13 mouse cellular contexts compared by ENCODE assay signal in the genomic region with DNA sequence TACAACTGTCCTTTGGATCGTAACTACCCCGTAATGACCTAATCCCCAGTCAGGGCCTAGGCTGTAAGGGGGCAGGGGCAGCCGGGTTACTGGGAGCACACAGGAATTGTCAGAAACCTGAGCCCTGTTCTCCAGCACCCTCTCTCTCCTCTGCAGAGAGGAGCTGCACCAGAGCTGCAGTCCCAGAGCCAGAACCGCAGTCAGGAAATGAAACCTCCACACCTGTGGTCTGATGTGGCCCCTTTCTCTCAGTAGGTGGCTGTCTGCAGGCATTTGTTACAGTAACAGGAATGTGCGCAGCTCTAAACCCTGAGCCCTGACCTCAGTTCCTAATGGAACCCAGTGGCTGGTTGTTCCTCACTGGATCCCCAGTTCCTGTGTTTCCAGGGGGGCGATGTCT. TPM values are rescaled to one million over a fixed set of nuclear protein-coding genes. Genes with fewer than 3 reads are reported as not detected.
DNase-seq lines count a peak whose midpoint lies in the region; ATAC-seq and TF ChIP-seq lines count a peak whose summit lies in the region.
"Had no signal": no experiment of that assay in that cellular context is flagged by ENCODE, and none has a peak within 500 bp of the region (broad histone marks: within the 10 kb centered on the region; RNA-seq: fewer than 3 reads in every experiment).

No protein-coding gene starts in this region.

- no peak for TF ChIP-seq POLR2A in CH12.LX (IDR thresholded peaks at IDR 0.05; ENCODE audit: low read depth, low read length)

- dilution Hi-C loops in CH12.LX (cut with MboI; ENCODE audit: extremely low pct_ligation_motif_present, extremely low pct_unique_long_range_greater_than_20kb, low sequenced_read_pairs): no loop called here

- in situ Hi-C loops in CH12.LX (cut with MboI; ENCODE audit: low pct_ligation_motif_present, low pct_unique_long_range_greater_than_20kb, low sequenced_read_pairs): no loop called here

- TF ChIP-seq RAD21 in CH12.LX (IDR thresholded peaks at IDR 0.05; ENCODE audit: low read depth, low read length): no peak; the same call in 1 of the 2 replicates

- DNase-seq in A20 (ENCODE audit: low read depth, low spot score) (peak; percentile 77), CH12.LX (ENCODE audit: extremely low read depth) (peak; percentile 64), adipocyte (ENCODE audit: low spot score) (no peak)
- no peak for DNase-seq in adrenal gland, postnatal 10 days
- DNase-seq: cerebellum, postnatal 36 days; heart, adult 18-20 months; heart, postnatal 14 days; liver, embryonic 13.5 days; lung, postnatal 4 days had no signal

- H3K9ac ChIP-seq in CH12.LX (ENCODE audit: insufficient read depth, low read depth): no peak overlapping the region
- H3K9ac ChIP-seq: liver, embryonic 13.5 days had no signal

- H3K9me3 ChIP-seq in CH12.LX (replicated peaks; ENCODE audit: low read length): peaks cover 8% of the 10 kb centered on the region
- H3K9me3 ChIP-seq: liver, embryonic 13.5 days had no signal

- peaks cover 11 to 27% of the 10 kb centered on the region in 2 experiments for H3K36me3 ChIP-seq in CH12.LX (replicated peaks in 1 of 2; ENCODE audit: control insufficient read depth in 1 of 2, insufficient read depth in 1 of 2, low read length in 1 of 2)
- H3K36me3 ChIP-seq: liver, embryonic 13.5 days had no signal

- H3K4me3 ChIP-seq in CH12.LX (replicated peaks in 1 of 3; ENCODE audit: low read depth in 2 of 3, low read length in 2 of 3, poor library complexity in 1 of 3): no peak overlapping the region
- H3K4me3 ChIP-seq: liver, embryonic 13.5 days had no signal

- peak; percentile 40 to 46 for ATAC-seq in hematopoietic stem cell, adult 5-6 weeks (replicated peaks in 1 of 2; ENCODE audit: insufficient read depth in 1 of 2, low FRiP score in 2 of 2, low TSS enrichment in 1 of 2, low read depth in 1 of 2, poor library complexity in 2 of 2, severe bottlenecking in 2 of 2)
- 0 out of 2 replicates have a peak, but pooled peaks have one; percentile 10 for ATAC-seq in neutrophil, adult 5-6 weeks (ENCODE audit: extremely low read depth, insufficient number of reproducible peaks, low FRiP score, poor library complexity, severe bottlenecking)
- no peak for ATAC-seq in monocyte, adult 5-6 weeks (replicated peaks; ENCODE audit: insufficient number of reproducible peaks, low FRiP score, low TSS enrichment, poor library complexity, severe bottlenecking)
- ATAC-seq: intestine, postnatal 0 days had no signal

- peaks cover 33% of the 10 kb centered on the region for H3K79me2 ChIP-seq in CH12.LX (replicated peaks; ENCODE audit: control insufficient read depth, extremely low read depth, insufficient read depth, poor library complexity, severe bottlenecking)

- no peaks in the 10 kb centered on the region for H3K27me3 ChIP-seq in CH12.LX (replicated peaks)
- H3K27me3 ChIP-seq: liver, embryonic 13.5 days had no signal

- peaks cover 39 to 58% of the 10 kb centered on the region in 2 experiments for H3K4me1 ChIP-seq in CH12.LX (ENCODE audit: control insufficient read depth in 1 of 2, insufficient read depth in 2 of 2)

- TF ChIP-seq EP300 in CH12.LX (IDR thresholded peaks at IDR 0.05; ENCODE audit: low read length): peak; percentile 95

- peak in 1 of 2 experiments; percentile 11; a peak in 1 of 4 replicates for TF ChIP-seq CTCF in CH12.LX (conservative IDR thresholded peaks at IDR 0.05 in 1 of 2, IDR thresholded peaks at IDR 0.05 in 1 of 2; ENCODE audit: low read depth in 2 of 2, low read length in 2 of 2)

- peak overlapping the region; percentile 37; the same call in 1 of the 2 replicates for H3K27ac ChIP-seq in CH12.LX (ENCODE audit: insufficient read depth, low read depth)
- H3K27ac ChIP-seq: liver, embryonic 13.5 days had no signal

- peak overlapping the region; percentile 11 for H3K4me2 ChIP-seq in CH12.LX (ENCODE audit: insufficient read depth, low read depth, poor library complexity, severe bottlenecking)
- H3K4me2 ChIP-seq: liver, embryonic 13.5 days had no signal

TF ChIP-seq in CH12.LX, 34 proteins besides CTCF, POLR2A, EP300 and RAD21:
- peak; percentile 45; the same call in 1 of the 2 replicates for TF ChIP-seq MAFK (IDR thresholded peaks at IDR 0.05; ENCODE audit: insufficient replicate concordance, low read length)
- peak; percentile 91 for TF ChIP-seq IRF4 (IDR thresholded peaks at IDR 0.05; ENCODE audit: low read depth, low read length)
- TF ChIP-seq POLR2AphosphoS2 (IDR thresholded peaks at IDR 0.05; ENCODE audit: low read depth, low read length): no peak
- peak; percentile 80 for TF ChIP-seq CHD2 (IDR thresholded peaks at IDR 0.05; ENCODE audit: low read length)
- no peak for TF ChIP-seq HCFC1 (IDR thresholded peaks at IDR 0.05; ENCODE audit: low read depth, low read length)
- no peak for TF ChIP-seq UBTF (IDR thresholded peaks at IDR 0.05; ENCODE audit: low read depth, low read length)
- 0 out of 2 replicates have a peak, but pooled peaks have one; percentile 62 for TF ChIP-seq MAZ (IDR thresholded peaks at IDR 0.05; ENCODE audit: low read depth, low read length)
- peak; percentile 58; the same call in 1 of the 2 replicates for TF ChIP-seq MEF2A (IDR thresholded peaks at IDR 0.05; ENCODE audit: borderline replicate concordance, low read depth, low read length)
- TF ChIP-seq TCF12 (IDR thresholded peaks at IDR 0.05; ENCODE audit: low read depth, low read length): peak; percentile 87
- TF ChIP-seq PAX5 (IDR thresholded peaks at IDR 0.05; ENCODE audit: low read length): no peak
- no peak for TF ChIP-seq GABPA (IDR thresholded peaks at IDR 0.05; ENCODE audit: insufficient replicate concordance, low read depth, low read length)
- TF ChIP-seq JUND (conservative IDR thresholded peaks at IDR 0.05; ENCODE audit: low read depth, low read length): 0 out of 2 replicates have a peak, but pooled peaks have one; percentile 22
- no peak for TF ChIP-seq USF1 (IDR thresholded peaks at IDR 0.05; ENCODE audit: low read depth, low read length)
- TF ChIP-seq MAX (IDR thresholded peaks at IDR 0.05; ENCODE audit: low read length): no peak
- peak; percentile 80 for TF ChIP-seq BHLHE40 (IDR thresholded peaks at IDR 0.05; ENCODE audit: low read depth, low read length)
- TF ChIP-seq ELF1 (IDR thresholded peaks at IDR 0.05; ENCODE audit: low read depth, low read length): peak; percentile 42; the same call in 1 of the 2 replicates
- no peak for TF ChIP-seq USF2 (conservative IDR thresholded peaks at IDR 0.05; ENCODE audit: low read depth, low read length)
- TF ChIP-seq E2F4 (IDR thresholded peaks at IDR 0.05; ENCODE audit: insufficient replicate concordance, low read depth, low read length): no peak
- no peak for TF ChIP-seq ZNF384 (IDR thresholded peaks at IDR 0.05; ENCODE audit: low read depth, low read length)
- TF ChIP-seq NELFE (IDR thresholded peaks at IDR 0.05; ENCODE audit: low read depth, low read length): 0 out of 2 replicates have a peak, but pooled peaks have one; percentile 28
- TF ChIP-seq SIN3A (IDR thresholded peaks at IDR 0.05; ENCODE audit: low read length): peak; percentile 69
- 0 out of 2 replicates have a peak, but pooled peaks have one; percentile 47 for TF ChIP-seq CHD1 (IDR thresholded peaks at IDR 0.05; ENCODE audit: low read depth, low read length)
- TF ChIP-seq ETS1 (conservative IDR thresholded peaks at IDR 0.05; ENCODE audit: low read depth, low read length): peak; percentile 67
- 0 out of 2 replicates have a peak, but pooled peaks have one; percentile 41 for TF ChIP-seq MYC (IDR thresholded peaks at IDR 0.05; ENCODE audit: low read depth, low read length)
- no peak for TF ChIP-seq ZC3H11A (IDR thresholded peaks at IDR 0.05; ENCODE audit: low read depth, low read length)
- TF ChIP-seq JUN (IDR thresholded peaks at IDR 0.05; ENCODE audit: insufficient read depth, low read depth, low read length): no peak; the same call in 1 of the 2 replicates
- TF ChIP-seq MXI1 (IDR thresholded peaks at IDR 0.05; ENCODE audit: low read depth, low read length): no peak
- TF ChIP-seq KAT2A (IDR thresholded peaks at IDR 0.05; ENCODE audit: insufficient replicate concordance, low read length): 0 out of 2 replicates have a peak, but pooled peaks have one; percentile 36
- TF ChIP-seq NRF1 (IDR thresholded peaks at IDR 0.05; ENCODE audit: low read depth, low read length): no peak
- peak; percentile 81 for TF ChIP-seq RCOR1 (conservative IDR thresholded peaks at IDR 0.05; ENCODE audit: low read depth, low read length)
- TF ChIP-seq ZKSCAN1 (IDR thresholded peaks at IDR 0.05; ENCODE audit: borderline replicate concordance, low read depth, low read length): no peak
- no peak for TF ChIP-seq ZMIZ1 (IDR thresholded peaks at IDR 0.05; ENCODE audit: low read depth, low read length)
- TF ChIP-seq TBP (conservative IDR thresholded peaks at IDR 0.05; ENCODE audit: low read depth, low read length): no peak
- TF ChIP-seq SMC3 (IDR thresholded peaks at IDR 0.05; ENCODE audit: low read depth, low read length): peak; percentile 29

RNA-seq across cellular contexts. Expression of a gene that starts 32.5 kb away (rescaled TPM):
- total RNA-seq in CH12.LX (2012; rRNA removed): 22.4 and 28.7 TPM in 2 replicates
- total RNA-seq in CH12.LX (2014; rRNA removed): 10.4 and 10.5 TPM in 2 replicates
- 23.3 and 26.5 TPM in 2 replicates for polyA plus RNA-seq in CH12.LX (2012; ENCODE audit: insufficient read length, low read depth)
- total RNA-seq in hematopoietic stem cell, adult 5-6 weeks (2017): 13.3 and 18.1 TPM in 2 replicates
- total RNA-seq in neutrophil, adult 5-6 weeks (2017): 11.4 and 12.6 TPM in 2 replicates
- total RNA-seq in monocyte, adult 5-6 weeks (2017): 11.1 to 14.9 TPM (median 14.3 TPM) in 3 replicates
- 1 to 10 TPM; 8.5 to 9.9 TPM for total RNA-seq in adrenal gland, postnatal 10 days (2021)

Comparison
In these comparisons a context has a peak if more than half of its experiments do, and no peak if none do; other contexts are left out.
1. DNase-seq: peak in A20 (single experiment) and CH12.LX (single experiment); none in adipocyte (single experiment) and adrenal gland, postnatal 10 days (single experiment).